Mouse (Mus musculus): Measurements from ENCODE around the gene Zfp536. TPM values are rescaled to one million over a fixed set of nuclear protein-coding genes. Genes with fewer than 3 reads are reported as not detected.

The Zfp536 gene
- polyA plus RNA-seq, 1 experiment from 2014 or later: 34.5 TPM

- no peaks in the 10 kb centered on the region for H3K9me3 ChIP-seq (replicated peaks)
- peaks cover 29% of the 10 kb centered on the region for H3K4me1 ChIP-seq
- 52% methylated on average over 3 of the region's 3 CpGs for WGBS
- no peak overlapping the region for H3K9ac ChIP-seq (replicated peaks)
- H3K4me2 ChIP-seq: no peak overlapping the region
- no peak for ATAC-seq (ENCODE audit: low FRiP score)
- no peak overlapping the region for H3K27ac ChIP-seq (replicated peaks)
- H3K27me3 ChIP-seq (replicated peaks): no peaks in the 10 kb centered on the region
- H3K36me3 ChIP-seq: no peaks in the 10 kb centered on the region
- no peak overlapping the region for H3K4me3 ChIP-seq (replicated peaks)
Observed at GRCm38 (mm10) chr7:37559851-37560250, 213.6 kb downstream of the Zfp536 start.

GRCm38 (mm10) chr7:37559341-37559740 is 214.1 kb downstream of the Zfp536 start:
- ATAC-seq (ENCODE audit: low FRiP score): no peak
- no peak overlapping the region for H3K4me2 ChIP-seq
- 87% methylated on average over 6 of the region's 6 CpGs for WGBS

DNA sequence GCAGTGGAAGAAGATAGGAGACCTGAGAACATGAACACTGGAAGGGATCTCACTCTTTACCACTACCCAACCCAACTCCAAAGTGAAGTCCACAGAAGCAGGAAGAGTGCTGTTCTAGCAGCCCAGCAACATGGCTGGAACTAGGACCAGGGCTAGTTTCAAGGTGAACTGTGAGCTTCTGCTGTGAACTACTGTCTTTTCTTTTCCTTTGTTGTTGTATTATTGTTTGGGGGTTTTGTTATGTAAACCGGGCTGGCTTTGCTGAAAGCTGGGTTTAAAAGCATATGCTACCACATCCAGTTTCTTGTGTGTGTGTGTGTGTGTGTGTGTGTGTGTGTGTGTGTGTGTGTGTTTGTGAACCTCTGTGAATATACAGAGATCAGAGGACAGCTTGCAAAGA is 216.6 kb downstream of the Zfp536 start:
- H3K27ac ChIP-seq (replicated peaks): no peak overlapping the region
- WGBS: 85% methylated on average over 1 of the region's 1 CpGs

More at GRCm38 (mm10) chr7:37559341-37559740, 214.1 kb downstream of the Zfp536 start:
- H3K9ac ChIP-seq (replicated peaks): no peak overlapping the region
- H3K36me3 ChIP-seq: no peaks in the 10 kb centered on the region
- no peak overlapping the region for H3K27ac ChIP-seq (replicated peaks)
- H3K4me1 ChIP-seq: peaks cover 24% of the 10 kb centered on the region
- H3K4me3 ChIP-seq (replicated peaks): no peak overlapping the region
- H3K27me3 ChIP-seq (replicated peaks): no peaks in the 10 kb centered on the region
- no peaks in the 10 kb centered on the region for H3K9me3 ChIP-seq (replicated peaks)

DNA sequence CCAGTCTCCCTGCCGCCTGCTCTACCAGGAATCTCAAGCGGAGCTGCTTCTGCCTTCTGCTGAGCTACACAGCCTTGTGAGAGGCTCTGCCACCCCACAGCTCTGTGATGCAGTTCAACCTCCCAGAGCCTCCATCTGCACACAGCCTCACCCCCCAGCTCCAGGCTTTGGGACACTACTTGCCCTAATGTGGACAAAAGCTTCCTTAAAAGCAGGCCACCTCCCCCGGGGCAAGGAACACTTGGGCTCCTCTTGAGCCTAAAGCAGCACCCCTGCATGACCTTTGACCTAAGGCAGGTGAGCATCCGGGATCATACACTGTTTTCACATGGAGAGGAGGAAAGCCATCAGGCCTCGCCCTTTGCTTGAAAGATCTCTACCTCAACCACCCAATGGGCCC is 219.0 kb downstream of the Zfp536 start:
- ATAC-seq (ENCODE audit: low FRiP score): no peak
- WGBS: 82% methylated on average over 5 of the region's 5 CpGs

More for the DNA sequence above, 216.6 kb downstream of the Zfp536 start:
- H3K4me2 ChIP-seq: no peak overlapping the region
- ATAC-seq (ENCODE audit: low FRiP score): no peak
- no peaks in the 10 kb centered on the region for H3K27me3 ChIP-seq (replicated peaks)
- peaks cover 7% of the 10 kb centered on the region; the same call in 1 of the 2 replicates for H3K4me1 ChIP-seq
- no peaks in the 10 kb centered on the region for H3K36me3 ChIP-seq
- H3K9ac ChIP-seq (replicated peaks): no peak overlapping the region
- no peak overlapping the region for H3K4me3 ChIP-seq (replicated peaks)
- H3K9me3 ChIP-seq (replicated peaks): no peaks in the 10 kb centered on the region

GRCm38 (mm10) chr7:37553646-37554045 is 219.8 kb downstream of the Zfp536 start:
- Histone ChIP-seq H3K9me3 (replicated peaks) (no peaks in the 10 kb centered on the region), H3K27ac (replicated peaks) (no peak overlapping the region), H3K4me2 (no peak overlapping the region), H3K27me3 (replicated peaks) (no peaks in the 10 kb centered on the region), H3K4me1 (peaks cover 22% of the 10 kb centered on the region), H3K4me3 (replicated peaks) (no peak overlapping the region), H3K9ac (replicated peaks) (no peak overlapping the region), H3K36me3 (no peaks in the 10 kb centered on the region)
- 50% methylated on average over 3 of the region's 3 CpGs for WGBS
- ATAC-seq (ENCODE audit: low FRiP score): no peak

More for the DNA sequence above, 219.0 kb downstream of the Zfp536 start:
- Histone ChIP-seq H3K9me3 (replicated peaks) (no peaks in the 10 kb centered on the region), H3K4me2 (no peak overlapping the region), H3K27me3 (replicated peaks) (no peaks in the 10 kb centered on the region), H3K27ac (replicated peaks) (no peak overlapping the region), H3K36me3 (no peaks in the 10 kb centered on the region), H3K4me3 (replicated peaks) (no peak overlapping the region), H3K4me1 (peaks cover 15% of the 10 kb centered on the region), H3K9ac (replicated peaks) (no peak overlapping the region)

- ATAC-seq (ENCODE audit: low FRiP score): no peak
- H3K27me3 ChIP-seq (replicated peaks): no peaks in the 10 kb centered on the region
- H3K4me1 ChIP-seq: peaks cover 24% of the 10 kb centered on the region
- H3K27ac ChIP-seq (replicated peaks): no peak overlapping the region
- H3K9me3 ChIP-seq (replicated peaks): no peaks in the 10 kb centered on the region
- no peak overlapping the region for H3K4me2 ChIP-seq
- no peak overlapping the region for H3K4me3 ChIP-seq (replicated peaks)
- WGBS: 68% methylated on average over 3 of the region's 3 CpGs
- no peak overlapping the region for H3K9ac ChIP-seq (replicated peaks)
- H3K36me3 ChIP-seq: no peaks in the 10 kb centered on the region
Observed at GRCm38 (mm10) chr7:37552384-37552783, 221.1 kb downstream of the Zfp536 start.

GRCm38 (mm10) chr7:37548805-37549204 is 224.6 kb downstream of the Zfp536 start:
- no peaks in the 10 kb centered on the region for H3K27me3 ChIP-seq (replicated peaks)
- ATAC-seq (ENCODE audit: low FRiP score): 0 out of 2 replicates have a peak, but pooled peaks have one; percentile 48
- H3K27ac ChIP-seq (replicated peaks): no peak overlapping the region; the same call in 1 of the 2 replicates
- H3K9ac ChIP-seq (replicated peaks): no peak overlapping the region
- 41% methylated on average over 15 of the region's 15 CpGs for WGBS
- no peaks in the 10 kb centered on the region for H3K36me3 ChIP-seq
- H3K4me2 ChIP-seq: no peak overlapping the region
- no peak overlapping the region for H3K4me3 ChIP-seq (replicated peaks)
- peaks cover 21% of the 10 kb centered on the region for H3K4me1 ChIP-seq
- no peaks in the 10 kb centered on the region for H3K9me3 ChIP-seq (replicated peaks)

- no peak overlapping the region for H3K4me2 ChIP-seq
- no peaks in the 10 kb centered on the region for H3K9me3 ChIP-seq (replicated peaks)
- WGBS: 39% methylated on average over 6 of the region's 6 CpGs
- H3K4me3 ChIP-seq (replicated peaks): no peak overlapping the region
- no peak for ATAC-seq (ENCODE audit: low FRiP score)
- H3K9ac ChIP-seq (replicated peaks): no peak overlapping the region
- H3K4me1 ChIP-seq: peaks cover 5% of the 10 kb centered on the region
- H3K27ac ChIP-seq (replicated peaks): no peak overlapping the region
- no peaks in the 10 kb centered on the region for H3K36me3 ChIP-seq
- no peaks in the 10 kb centered on the region for H3K27me3 ChIP-seq (replicated peaks)
Observed at GRCm38 (mm10) chr7:37544011-37544410, 229.4 kb downstream of the Zfp536 start.

DNA sequence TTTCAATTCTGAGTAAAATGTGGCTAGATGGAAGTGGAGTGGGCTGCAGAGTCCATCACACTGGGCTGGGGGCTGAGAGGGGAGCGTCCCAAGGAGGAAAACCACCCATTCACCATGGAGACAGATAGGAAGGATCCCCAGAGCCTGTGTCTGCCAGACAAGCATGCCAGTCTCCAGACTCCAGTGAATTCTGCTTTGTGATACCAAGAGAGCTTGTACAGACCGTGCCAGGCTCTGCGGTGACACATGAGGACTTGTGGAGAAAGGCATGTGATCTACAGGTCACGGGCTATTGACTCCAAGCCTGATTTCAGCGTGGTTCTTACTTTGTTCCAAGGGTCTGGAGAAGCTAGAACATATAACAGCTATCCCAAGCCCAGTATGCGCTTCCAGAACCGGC is 230.5 kb downstream of the Zfp536 start:
- no peaks in the 10 kb centered on the region for H3K4me1 ChIP-seq
- H3K27me3 ChIP-seq (replicated peaks): no peaks in the 10 kb centered on the region
- no peak overlapping the region for H3K27ac ChIP-seq (replicated peaks)
- 86% methylated on average over 7 of the region's 7 CpGs for WGBS
- no peak overlapping the region for H3K4me2 ChIP-seq
- no peak overlapping the region for H3K9ac ChIP-seq (replicated peaks)
- no peak overlapping the region for H3K4me3 ChIP-seq (replicated peaks)
- ATAC-seq (ENCODE audit: low FRiP score): no peak
- no peaks in the 10 kb centered on the region for H3K36me3 ChIP-seq
- no peaks in the 10 kb centered on the region for H3K9me3 ChIP-seq (replicated peaks)

DNA sequence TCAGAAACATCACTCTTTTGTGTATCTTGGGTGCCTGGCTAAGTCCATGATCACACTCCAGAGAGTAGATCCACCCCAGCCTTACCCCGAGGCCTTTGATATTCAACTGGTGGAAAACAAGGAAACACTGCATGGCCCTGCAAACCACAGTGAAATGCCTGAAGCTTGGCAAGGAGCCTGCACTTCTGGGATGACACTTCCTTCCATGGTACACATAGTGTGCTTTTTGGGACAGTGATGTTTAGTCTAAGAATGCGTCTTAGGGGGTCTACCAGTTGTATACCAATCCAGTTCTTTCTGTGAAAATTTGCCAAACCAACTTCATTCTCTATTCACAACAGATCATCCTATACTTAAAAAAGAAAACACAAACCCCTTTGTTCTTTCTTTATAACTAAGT is 242.3 kb downstream of the Zfp536 start:
- H3K4me3 ChIP-seq (replicated peaks): no peak overlapping the region
- H3K9me3 ChIP-seq (replicated peaks): no peaks in the 10 kb centered on the region
- H3K4me2 ChIP-seq: no peak overlapping the region
- H3K36me3 ChIP-seq: no peaks in the 10 kb centered on the region
- no peak overlapping the region for H3K9ac ChIP-seq (replicated peaks)
- peaks cover 4% of the 10 kb centered on the region; the same call in 1 of the 2 replicates for H3K4me1 ChIP-seq
- H3K27me3 ChIP-seq (replicated peaks): no peaks in the 10 kb centered on the region
- no peak for ATAC-seq (ENCODE audit: low FRiP score)
- 92% methylated on average over 2 of the region's 2 CpGs for WGBS
- no peak overlapping the region for H3K27ac ChIP-seq (replicated peaks)

DNA sequence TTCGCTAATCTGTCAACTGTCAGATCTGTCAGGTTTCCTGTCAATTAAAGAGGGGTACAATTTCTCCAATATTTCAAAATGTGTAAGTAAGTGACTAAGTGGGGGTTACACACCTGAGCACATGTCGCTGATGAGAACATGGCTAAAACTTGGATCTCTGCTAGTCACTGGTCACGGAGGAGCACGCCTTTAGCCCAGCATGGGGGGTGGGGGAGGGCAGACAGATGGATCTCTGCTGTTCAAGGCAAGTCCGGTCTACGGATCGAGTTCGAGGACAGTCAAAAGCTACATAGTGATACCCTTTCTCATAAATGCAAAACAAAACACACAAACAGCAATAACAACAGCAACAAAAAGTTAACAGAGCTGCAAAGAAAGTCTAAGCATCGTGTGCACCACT is 245.1 kb downstream of the Zfp536 start:
- Histone ChIP-seq H3K4me2 (no peak overlapping the region), H3K9me3 (replicated peaks) (no peaks in the 10 kb centered on the region), H3K4me1 (peaks cover under 1% of the 10 kb centered on the region; the same call in 1 of the 2 replicates), H3K27ac (replicated peaks) (no peak overlapping the region), H3K27me3 (replicated peaks) (no peaks in the 10 kb centered on the region), H3K36me3 (no peaks in the 10 kb centered on the region), H3K9ac (replicated peaks) (no peak overlapping the region), H3K4me3 (replicated peaks) (no peak overlapping the region)
- no peak for ATAC-seq (ENCODE audit: low FRiP score)
- WGBS: 93% methylated on average over 9 of the region's 9 CpGs

- Histone ChIP-seq H3K27ac (replicated peaks) (no peak overlapping the region), H3K4me3 (replicated peaks) (no peak overlapping the region), H3K9me3 (replicated peaks) (no peaks in the 10 kb centered on the region), H3K36me3 (no peaks in the 10 kb centered on the region), H3K4me1 (no peaks in the 10 kb centered on the region), H3K27me3 (replicated peaks) (no peaks in the 10 kb centered on the region), H3K4me2 (no peak overlapping the region), H3K9ac (replicated peaks) (no peak overlapping the region)
- 50% methylated on average over 2 of the region's 2 CpGs for WGBS
- ATAC-seq (ENCODE audit: low FRiP score): no peak
Observed at GRCm38 (mm10) chr7:37527890-37528289, 245.6 kb downstream of the Zfp536 start.

- 82% methylated on average over 2 of the region's 2 CpGs for WGBS
- H3K4me1 ChIP-seq: peaks cover 11% of the 10 kb centered on the region
- H3K4me2 ChIP-seq: no peak overlapping the region
- no peaks in the 10 kb centered on the region for H3K9me3 ChIP-seq (replicated peaks)
- H3K36me3 ChIP-seq: no peaks in the 10 kb centered on the region
- no peak for ATAC-seq (ENCODE audit: low FRiP score)
- no peak overlapping the region for H3K9ac ChIP-seq (replicated peaks)
- H3K27me3 ChIP-seq (replicated peaks): no peaks in the 10 kb centered on the region
- H3K4me3 ChIP-seq (replicated peaks): no peak overlapping the region
- H3K27ac ChIP-seq (replicated peaks): no peak overlapping the region
Observed at GRCm38 (mm10) chr7:37521407-37521806, 252.0 kb downstream of the Zfp536 start.
